8 mouse cellular contexts compared by ENCODE assay signal in the genomic region with DNA sequence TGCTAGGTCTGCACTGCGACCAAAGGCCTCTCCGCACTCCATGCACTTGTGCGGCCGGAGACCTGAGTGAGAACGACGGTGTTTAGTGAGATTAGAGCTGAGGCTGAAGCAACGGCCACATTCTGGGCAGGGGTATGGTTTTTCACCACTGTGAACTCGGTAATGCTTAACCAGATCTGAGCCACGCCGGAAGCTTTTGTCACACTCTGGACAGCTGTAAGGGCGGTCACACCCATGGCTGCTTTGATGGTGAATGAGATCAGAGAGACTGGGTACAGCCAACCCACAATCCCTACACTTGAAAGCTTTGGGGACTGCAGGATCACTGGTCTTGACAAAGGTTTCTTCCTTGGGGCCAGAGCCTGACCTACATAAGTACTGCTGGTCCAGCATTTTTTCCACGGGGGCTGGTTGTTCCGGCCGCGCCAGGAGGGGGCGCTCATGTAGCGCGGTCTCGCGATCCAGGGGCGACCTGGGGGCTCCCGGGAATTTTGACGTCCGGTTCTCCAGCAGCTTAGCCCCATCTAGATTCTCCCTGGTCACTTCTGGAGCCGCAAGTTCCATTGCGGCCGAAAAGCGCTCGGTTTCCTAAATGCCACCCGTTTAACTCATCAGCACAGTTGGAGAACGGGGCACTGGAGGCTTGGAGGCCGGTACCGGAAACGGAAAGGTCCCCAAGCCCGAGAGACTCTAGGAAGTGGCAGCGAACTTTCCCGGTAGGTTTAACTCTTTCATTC. TPM values are rescaled to one million over a fixed set of nuclear protein-coding genes. Genes with fewer than 3 reads are reported as not detected.
DNase-seq lines count a peak whose midpoint lies in the region; ATAC-seq and TF ChIP-seq lines count a peak whose summit lies in the region.

A gene (plus strand): TSS at position 487 of the 737 bp plus-strand sequence.

- DNase-seq in 3T3-L1 (ENCODE audit: low read depth, low spot score): peak; percentile 77
- DNase-seq in adrenal gland, postnatal 4 days (ENCODE audit: low spot score in 2 of 2): peak; percentile 72 to 82
- DNase-seq in heart, adult 18-20 months: peak; percentile 88 to 92
- peak; percentile 91 for DNase-seq in kidney, adult 2 months
- peak; percentile 87 for DNase-seq in midbrain, embryonic 14.5 days
- peak; percentile 69 to 81 for DNase-seq in spleen, adult 18-20 months

- no peak for ATAC-seq in embryonic facial prominence, embryonic 13.5 days (ENCODE audit: insufficient number of reproducible peaks, insufficient read depth, low FRiP score, low TSS enrichment, low read depth)
- no peak for ATAC-seq in limb, embryonic 12.5 days (ENCODE audit: insufficient number of reproducible peaks, insufficient read depth, low FRiP score, low TSS enrichment, low read depth)
- ATAC-seq in midbrain, embryonic 14.5 days (ENCODE audit: low FRiP score, low TSS enrichment): no peak

- H3K4me1 ChIP-seq in embryonic facial prominence, embryonic 13.5 days: peaks cover 26% of the 10 kb centered on the region
- H3K4me1 ChIP-seq in kidney, adult 2 months (ENCODE audit: control insufficient read depth, insufficient read depth, low read length): peaks cover 12% of the 10 kb centered on the region; the same call in 1 of the 2 replicates
- H3K4me1 ChIP-seq in limb, embryonic 12.5 days (replicated peaks): peaks cover 23% of the 10 kb centered on the region
- peaks cover 12% of the 10 kb centered on the region for H3K4me1 ChIP-seq in midbrain, embryonic 14.5 days (ENCODE audit: control insufficient read depth, insufficient read depth, low read length)

- no peaks in the 10 kb centered on the region for H3K27me3 ChIP-seq in embryonic facial prominence, embryonic 13.5 days
- no peaks in the 10 kb centered on the region for H3K27me3 ChIP-seq in kidney, adult 2 months (replicated peaks; ENCODE audit: control insufficient read depth, insufficient read depth, low read length)
- no peaks in the 10 kb centered on the region for H3K27me3 ChIP-seq in limb, embryonic 12.5 days
- H3K27me3 ChIP-seq in midbrain, embryonic 14.5 days (ENCODE audit: control insufficient read depth, insufficient read depth, low read length): no peaks in the 10 kb centered on the region

- H3K9ac ChIP-seq in embryonic facial prominence, embryonic 13.5 days: peak within 1 kb of the TSS; percentile 83
- peak within 1 kb of the TSS; percentile 78 for H3K9ac ChIP-seq in limb, embryonic 12.5 days (replicated peaks)
- H3K9ac ChIP-seq in midbrain, embryonic 14.5 days (replicated peaks; ENCODE audit: low read length): peak within 1 kb of the TSS; percentile 71

- peak within 1 kb of the TSS; percentile 72 for H3K4me3 ChIP-seq in embryonic facial prominence, embryonic 13.5 days
- H3K4me3 ChIP-seq in kidney, adult 2 months (ENCODE audit: insufficient read depth, low read depth, low read length): peak within 1 kb of the TSS; percentile 86
- peak within 1 kb of the TSS; percentile 72 for H3K4me3 ChIP-seq in limb, embryonic 12.5 days (replicated peaks)
- H3K4me3 ChIP-seq in midbrain, embryonic 14.5 days (replicated peaks; ENCODE audit: low read depth, low read length): peak within 1 kb of the TSS; percentile 67

- H3K27ac ChIP-seq in embryonic facial prominence, embryonic 13.5 days: peak within 1 kb of the TSS; percentile 99
- H3K27ac ChIP-seq in kidney, adult 2 months (ENCODE audit: insufficient read depth, low read depth, low read length): peak within 1 kb of the TSS; percentile 98
- peak within 1 kb of the TSS; percentile 96 for H3K27ac ChIP-seq in limb, embryonic 12.5 days
- peak within 1 kb of the TSS; percentile 97 for H3K27ac ChIP-seq in midbrain, embryonic 14.5 days (replicated peaks; ENCODE audit: low read depth, low read length)

- peaks cover 39% of the 10 kb centered on the region for H3K36me3 ChIP-seq in embryonic facial prominence, embryonic 13.5 days
- H3K36me3 ChIP-seq in kidney, adult 2 months (ENCODE audit: control insufficient read depth, insufficient read depth, low read length): no peaks in the 10 kb centered on the region
- H3K36me3 ChIP-seq in limb, embryonic 12.5 days: peaks cover 33% of the 10 kb centered on the region
- peaks cover 17% of the 10 kb centered on the region for H3K36me3 ChIP-seq in midbrain, embryonic 14.5 days (ENCODE audit: control insufficient read depth, insufficient read depth, low read length)

- peak; percentile 60 for TF ChIP-seq CTCF in kidney, adult 2 months (conservative IDR thresholded peaks at IDR 0.05; ENCODE audit: insufficient read depth, insufficient read length, low read depth, low read length)

- no peak for TF ChIP-seq POLR2A in kidney, adult 2 months (IDR thresholded peaks at IDR 0.05; ENCODE audit: low read depth, low read length)

- no peaks in the 10 kb centered on the region for H3K9me3 ChIP-seq in embryonic facial prominence, embryonic 13.5 days
- H3K9me3 ChIP-seq in limb, embryonic 12.5 days: no peaks in the 10 kb centered on the region
- no peaks in the 10 kb centered on the region for H3K9me3 ChIP-seq in midbrain, embryonic 14.5 days (ENCODE audit: control insufficient read depth, low read length)

- peak within 1 kb of the TSS; percentile 64 for H3K4me2 ChIP-seq in embryonic facial prominence, embryonic 13.5 days
- H3K4me2 ChIP-seq in limb, embryonic 12.5 days: peak within 1 kb of the TSS; percentile 73
- H3K4me2 ChIP-seq in midbrain, embryonic 14.5 days (ENCODE audit: low read length): peak within 1 kb of the TSS; percentile 89

- WGBS in embryonic facial prominence, embryonic 13.5 days: 26% methylated on average over 37 of the region's 37 CpGs
- WGBS in kidney, adult 2 months: 15% methylated on average over 37 of the region's 37 CpGs
- WGBS in limb, embryonic 12.5 days: 25% methylated on average over 37 of the region's 37 CpGs
- 25% methylated on average over 37 of the region's 37 CpGs for WGBS in midbrain, embryonic 14.5 days

RNA-seq across cellular contexts. Expression of the gene that starts here (rescaled TPM):
- total RNA-seq in adrenal gland, postnatal 4 days (2021): 10 to 100 TPM; 23.7 to 25.2 TPM
- polyA plus RNA-seq in embryonic facial prominence, embryonic 13.5 days (2015; fragmentation: Nextera tagmentation; extraction: Ambion mirVana): 16.3 and 17.7 TPM in 2 replicates
- total RNA-seq in heart, adult 18-20 months (2021): 1 to 10 TPM; 7.4 to 8.6 TPM
- polyA plus RNA-seq in kidney, adult 2 months (2012; rRNA removed): 27.9 and 35.1 TPM in 2 replicates
- 16.2 and 17.9 TPM in 2 replicates for polyA plus RNA-seq in limb, embryonic 12.5 days (2016; fragmentation: Nextera tagmentation; extraction: Ambion mirVana)
- polyA plus RNA-seq in midbrain, embryonic 14.5 days (2014; fragmentation: Nextera tagmentation; extraction: Ambion mirVana): 8.3 and 10.2 TPM in 2 replicates
